Mouse (Mus musculus) ovary, postnatal 14 days (tissue): ENCODE data around the gene Calr.

Source experiments
- DNase-seq: peaks from one replicate; pipeline ENCODE4 v3.0.0; 2022; ENCODE audit warnings: low spot score

Calr gene

GRCm38 (mm10) chr8:84846722-84847572 lies at the start of gene Calr:
Gene Calr (minus strand): TSS chr8:84846934.
- peak; percentile 96 for DNase-seq

- DNase-seq, result no peak
Measured at GRCm38 (mm10) chr8:84895963-84896362, 49.2 kb upstream of the Calr start.

DNA sequence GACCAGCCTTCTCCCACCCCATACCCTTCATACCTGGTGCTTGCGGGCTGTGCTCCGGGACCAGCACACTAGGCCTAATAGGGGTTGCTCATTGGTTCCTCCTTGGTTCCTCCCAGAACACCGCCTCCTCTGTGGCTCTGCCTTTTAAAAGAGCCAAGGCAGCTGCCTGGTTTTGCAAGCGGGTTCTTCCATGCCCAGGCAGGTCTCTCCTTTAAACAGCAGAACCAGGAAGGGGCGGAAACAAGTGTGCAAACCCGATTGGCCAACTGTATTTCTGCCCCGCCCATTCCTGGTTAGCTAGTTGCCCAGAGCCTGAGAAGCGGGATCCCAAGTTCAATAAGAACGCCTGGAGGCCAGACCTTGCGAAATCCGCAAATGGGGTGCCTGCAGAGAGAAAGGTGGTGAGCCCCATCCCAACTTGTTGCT lies 47.0 kb upstream of the Calr start, which contains the start of gene Gcdh:
Gene Gcdh (minus strand): TSS at position 213 of the 426 bp plus-strand sequence.
- peak; percentile 73 for DNase-seq

- DNase-seq, result no peak
Measured at GRCm38 (mm10) chr8:84892993-84893708, 46.4 kb upstream of the Calr start.

- no peak for DNase-seq
Measured at GRCm38 (mm10) chr8:84889141-84889540, 42.4 kb upstream of the Calr start.

DNA sequence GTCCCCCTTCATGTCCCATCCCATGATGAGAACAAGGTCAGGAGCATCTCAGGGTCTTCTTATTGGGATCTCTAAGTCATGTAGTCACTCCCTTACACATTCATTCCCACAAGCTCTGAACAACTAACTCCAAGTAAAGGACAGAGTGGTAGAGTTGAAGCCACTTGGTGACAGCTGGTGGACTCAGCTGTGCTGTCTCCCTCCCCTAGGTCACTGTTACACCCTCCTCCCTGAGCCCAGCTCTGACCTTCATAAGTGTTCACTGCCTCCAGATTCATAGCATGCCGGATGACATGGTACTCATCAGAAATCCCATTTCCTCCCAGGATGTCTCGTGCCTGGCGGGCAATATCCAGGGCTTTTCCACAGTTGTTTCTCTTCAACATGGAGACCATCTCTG lies 41.5 kb upstream of the Calr start:
- no peak for DNase-seq

GRCm38 (mm10) chr8:84884728-84885127 lies 38.0 kb upstream of the Calr start:
- no peak for DNase-seq

- no peak for DNase-seq
Measured at GRCm38 (mm10) chr8:84878915-84879314, 32.2 kb upstream of the Calr start.

DNA sequence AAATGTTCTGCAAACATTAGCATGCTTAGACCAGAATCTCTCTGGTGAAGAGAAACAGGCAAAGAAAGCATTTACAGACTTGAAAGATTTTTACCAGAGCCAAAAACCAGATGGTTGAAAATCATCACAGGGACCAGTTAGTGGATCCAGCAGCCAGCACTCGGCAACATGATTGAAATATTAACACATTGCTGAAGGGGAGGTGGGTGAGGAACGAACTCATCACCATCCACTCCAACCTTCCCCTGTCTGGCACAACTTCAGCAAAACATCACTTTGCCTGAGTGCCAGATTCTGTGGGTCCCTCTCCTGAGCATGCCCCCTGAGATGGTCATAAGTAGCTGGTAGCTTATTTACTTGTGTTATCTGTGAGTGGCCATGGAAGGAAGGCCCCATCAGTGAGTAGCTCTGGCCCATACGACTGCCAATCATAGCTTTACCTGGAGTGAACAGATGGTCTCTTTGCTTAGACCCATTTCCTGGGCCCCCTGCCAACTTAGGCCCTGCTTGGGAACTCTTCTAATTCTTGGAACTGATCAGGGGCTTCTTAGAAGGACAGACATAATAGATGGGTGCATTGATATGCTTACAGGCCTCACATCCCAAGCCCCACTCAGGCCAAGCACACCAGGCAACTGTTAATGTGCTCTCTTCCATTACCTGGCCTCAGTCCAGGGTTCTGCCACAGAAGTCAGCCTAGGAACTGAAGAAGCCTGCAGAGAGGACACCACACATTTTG lies 30.7 kb upstream of the Calr start:
- no peak for DNase-seq

DNA sequence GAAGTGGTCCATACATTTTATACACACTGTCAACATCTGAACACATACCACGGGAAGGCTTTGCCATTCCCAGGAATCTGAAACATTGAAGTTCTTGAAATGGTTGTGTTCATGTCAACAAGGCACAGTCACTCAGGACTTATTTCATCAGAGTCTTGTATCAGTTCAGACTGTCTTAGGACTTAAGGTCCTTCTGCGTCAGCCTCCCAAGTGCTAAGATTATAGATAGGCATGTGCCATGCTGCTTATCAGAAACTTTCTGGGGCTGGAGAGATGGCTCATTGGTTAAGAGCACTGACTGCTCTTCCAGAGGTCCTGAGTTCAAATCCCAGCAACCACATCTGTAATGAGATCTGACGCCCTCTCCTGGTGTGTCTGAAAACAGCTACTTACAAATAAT lies 27.6 kb upstream of the Calr start:
- DNase-seq, result no peak

- no peak for DNase-seq
Measured at GRCm38 (mm10) chr8:84873016-84873415, 26.3 kb upstream of the Calr start.

DNA sequence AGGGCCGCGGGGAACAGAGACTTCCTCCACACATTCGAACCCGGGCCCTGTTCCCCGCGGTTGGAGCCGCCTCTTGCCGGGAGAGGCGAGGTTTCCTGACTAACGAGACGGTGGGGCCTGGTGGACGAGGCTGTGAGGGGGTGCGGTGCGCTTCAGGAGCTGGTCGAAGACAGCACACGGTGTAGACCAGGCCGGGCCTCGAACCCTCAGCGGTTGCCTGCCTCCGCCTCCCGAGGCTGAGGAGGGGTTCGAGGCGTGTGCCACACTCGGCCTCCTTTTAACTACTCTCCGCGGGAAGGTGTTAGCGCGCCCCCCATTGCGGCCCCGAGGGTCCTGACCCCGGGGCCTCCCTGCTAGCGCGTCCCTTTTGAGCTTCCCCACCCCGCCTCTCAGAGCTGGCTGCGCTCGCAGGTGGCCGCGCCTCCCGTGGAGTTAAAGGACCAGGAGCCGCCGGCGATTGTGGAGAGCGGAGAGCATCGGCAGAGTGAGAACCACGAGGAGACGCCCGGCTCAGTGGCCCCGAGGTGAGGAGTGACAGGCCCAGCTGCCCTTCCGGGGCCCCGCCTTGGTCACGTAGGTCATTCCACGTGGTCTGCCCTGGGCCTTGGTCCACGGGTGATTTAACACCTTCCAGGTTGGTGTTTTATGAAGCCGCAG lies 25.7 kb upstream of the Calr start:
- peak; percentile 27 for DNase-seq

DNA sequence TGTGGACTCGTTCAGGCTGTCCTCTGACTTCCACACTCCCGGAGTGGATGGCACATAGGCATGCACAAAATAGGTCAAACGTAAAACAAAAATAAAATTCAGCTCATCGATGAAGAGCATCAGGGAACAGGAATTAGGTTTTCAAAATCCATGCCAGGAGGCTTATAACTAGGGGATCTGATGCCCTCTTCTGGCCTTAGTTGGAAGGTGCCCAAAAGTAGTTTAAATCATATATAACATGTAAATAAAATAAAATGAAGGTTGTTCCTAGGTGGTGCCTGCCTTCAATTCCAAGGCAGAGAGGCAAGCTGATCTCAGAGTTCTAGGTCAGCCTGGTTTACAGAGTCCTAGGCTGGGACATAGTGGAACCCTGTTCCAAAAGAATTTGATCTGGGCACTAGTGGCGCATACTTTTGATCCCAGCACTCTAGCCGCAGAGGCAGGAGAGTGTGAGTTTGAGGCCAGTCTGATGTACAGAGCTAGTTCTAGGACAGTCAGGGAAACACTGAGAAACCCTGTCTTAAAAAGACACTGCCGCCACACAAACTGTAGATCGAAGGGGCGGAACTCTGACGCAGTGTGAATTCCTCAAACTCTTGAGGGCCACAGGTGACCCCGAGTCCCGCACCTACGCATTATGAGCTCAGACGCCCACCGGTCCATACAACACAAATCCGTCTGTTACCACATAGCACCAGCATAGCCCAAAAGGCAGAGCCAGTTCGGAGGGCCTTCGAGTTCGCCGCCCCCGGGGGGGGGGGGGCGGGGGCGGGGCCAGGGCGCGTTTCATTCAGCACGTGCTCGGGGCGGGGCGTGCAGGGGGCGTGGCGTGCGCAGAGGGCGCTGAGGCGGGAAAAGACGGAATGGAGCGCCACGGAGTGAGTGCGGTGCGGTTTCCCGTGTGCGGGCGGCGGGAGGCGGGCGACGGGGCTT lies 24.9 kb upstream of the Calr start, which contains the start of gene Syce2:
Gene Syce2 (plus strand): TSS at position 736 of the 933 bp plus-strand sequence.
- DNase-seq, result peak; percentile 74

DNA sequence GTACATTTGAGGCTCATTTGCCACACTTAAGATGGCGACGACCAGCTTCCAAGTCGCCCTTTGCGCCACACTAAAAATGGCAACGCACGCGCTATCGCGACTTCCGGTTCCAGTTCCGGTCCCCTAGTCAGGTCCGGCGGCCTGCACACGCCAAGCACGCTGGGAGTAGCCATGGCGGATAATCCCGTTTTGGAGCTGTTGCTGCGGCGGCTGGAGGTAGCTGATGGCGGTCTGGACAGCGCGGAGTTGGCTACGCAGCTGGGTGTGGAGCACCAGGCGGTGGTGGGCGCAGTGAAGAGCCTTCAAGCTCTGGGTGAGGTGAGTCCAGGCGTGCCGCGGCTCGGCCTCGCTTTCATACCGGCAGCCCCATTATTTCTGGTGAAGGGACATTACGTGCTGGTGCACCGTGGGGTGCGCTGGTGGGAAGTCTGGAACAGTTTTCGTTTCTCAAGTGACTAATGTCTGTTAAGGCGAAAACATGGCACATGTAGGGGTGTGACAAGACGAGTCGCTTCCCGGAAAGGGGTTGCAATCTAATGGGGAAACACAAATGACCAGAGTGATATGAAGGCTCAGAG lies 10.2 kb upstream of the Calr start, which contains the start of gene Farsa:
Gene Farsa (plus strand): TSS at position 126 of the 578 bp plus-strand sequence.
- DNase-seq, result peak; percentile 87

DNA sequence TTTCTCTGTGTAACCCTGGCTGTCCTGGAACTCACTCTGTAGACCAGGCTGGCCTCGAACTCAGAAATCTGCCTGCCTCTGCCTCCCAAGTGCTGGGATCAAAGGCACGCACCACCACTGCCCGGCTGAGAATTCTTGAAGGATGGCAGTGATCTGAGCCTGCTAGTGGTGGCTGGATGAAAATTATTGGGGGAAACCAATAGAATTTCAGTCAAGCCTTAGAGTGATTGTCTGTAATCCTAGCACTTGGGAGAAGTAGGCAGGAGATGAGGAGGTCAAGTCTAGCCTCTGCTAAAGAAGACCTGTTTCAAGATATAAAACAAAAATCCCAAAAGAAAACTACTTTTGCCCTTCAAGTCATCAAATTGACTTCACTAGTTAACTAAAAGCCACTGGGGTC lies 9.7 kb upstream of the Calr start:
- no peak for DNase-seq

DNA sequence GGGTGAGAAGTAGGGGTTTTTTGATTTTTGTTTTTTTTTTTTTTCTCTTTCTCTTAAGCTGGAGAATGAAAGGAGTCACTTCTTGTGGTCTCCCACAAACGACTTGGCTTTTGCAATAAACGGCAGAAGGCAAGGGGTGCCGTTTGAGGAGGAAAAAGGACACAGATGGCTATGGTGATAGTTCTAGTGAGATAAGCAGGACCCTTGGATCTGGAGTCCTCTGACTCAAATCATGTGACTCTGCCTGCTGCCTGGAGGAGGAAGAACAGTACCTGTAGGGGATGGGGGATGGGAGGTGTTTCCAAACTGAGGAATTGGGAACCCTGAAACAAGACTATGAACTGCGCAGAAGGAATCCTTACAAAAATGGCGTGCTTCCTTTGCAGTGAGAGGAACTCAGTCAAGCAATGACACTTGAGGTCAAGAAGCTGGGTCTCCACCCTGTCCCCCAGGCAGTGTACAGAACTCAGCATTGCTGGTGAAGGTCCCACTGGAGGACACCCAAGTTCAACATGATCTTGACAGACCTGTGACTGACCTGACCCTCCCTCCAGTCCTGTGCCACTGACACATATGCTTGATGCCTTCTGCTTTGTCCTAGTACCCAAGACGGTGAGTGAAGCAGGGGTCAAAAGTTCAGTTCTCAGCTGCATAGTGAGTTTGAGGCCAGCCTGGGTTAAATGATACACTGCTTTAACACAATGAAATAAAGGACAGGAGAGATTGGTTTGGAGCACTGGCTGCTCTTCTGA lies 1.1 kb upstream of the Calr start:
- no peak for DNase-seq

GRCm38 (mm10) chr8:84846094-84846721 lies 526 bp downstream of the Calr start:
- DNase-seq, result no peak

DNA sequence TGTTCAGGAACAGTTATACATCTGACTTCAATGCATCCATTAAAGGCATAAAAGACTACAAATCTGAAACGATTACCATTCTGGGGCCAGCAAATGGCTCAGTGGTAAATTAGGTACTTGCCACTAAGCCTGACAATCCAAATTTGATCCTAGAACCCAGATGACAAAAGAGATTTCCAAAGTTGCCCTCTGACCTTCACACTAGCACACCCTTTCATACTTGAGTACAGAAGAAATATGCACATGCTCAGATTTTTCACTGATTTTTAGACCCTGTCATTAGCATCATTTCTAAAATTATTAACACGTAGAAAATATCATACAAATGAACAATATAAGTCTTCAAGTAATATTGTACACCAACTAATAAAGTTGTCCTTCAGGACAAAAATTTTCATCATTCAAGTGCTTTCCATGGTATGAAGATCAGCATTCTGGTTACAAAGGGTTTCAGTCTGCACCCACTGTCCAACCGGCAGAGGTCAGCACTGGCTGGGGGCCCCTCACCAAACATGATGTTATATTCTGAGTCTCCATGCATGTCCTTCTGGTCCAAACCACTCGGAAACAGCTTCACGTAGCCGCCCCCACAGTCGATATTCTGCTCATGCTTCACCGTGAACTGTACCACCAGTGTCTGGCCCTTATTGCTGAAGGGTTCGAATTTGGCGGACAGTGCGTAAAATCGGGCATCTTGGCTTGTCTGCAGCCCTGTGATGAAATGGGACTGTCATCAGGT lies 1.2 kb downstream of the Calr start:
- DNase-seq, result no peak
